In genomic region chr5:124299307-124299706, GRCm38 (mm10) we compare ENCODE assay signal across 7 mouse cellular contexts. TPM values are rescaled to one million over a fixed set of nuclear protein-coding genes. Genes with fewer than 3 reads are reported as not detected.
A peak's percentile ranks its signal among the peaks of the same experiment; 100 is the strongest.
DNase-seq lines count a peak whose midpoint lies in the region; ATAC-seq and TF ChIP-seq lines count a peak whose summit lies in the region.
"Not testable (repeated sequence)": the region's sequence is repeated elsewhere in the genome, so short reads cannot be mapped to it uniquely, and the experiment has no call there.

No protein-coding gene starts in this region.

- 60% methylated on average over 3 of the region's 4 CpGs for WGBS in kidney, postnatal 0 days
- 62% methylated on average over 4 of the region's 4 CpGs for WGBS in small intestine, adult 2 months

- not testable (repeated sequence) for H3K4me2 ChIP-seq in kidney, postnatal 0 days (ENCODE audit: low read length)

- peaks cover 23% of the 10 kb centered on the region for H3K36me3 ChIP-seq in kidney, postnatal 0 days (ENCODE audit: insufficient read depth, low read length)
- H3K36me3 ChIP-seq in small intestine, adult 2 months (ENCODE audit: control insufficient read depth, insufficient read depth, low read length), result peaks cover 10% of the 10 kb centered on the region

- H3K4me3 ChIP-seq in kidney, postnatal 0 days (replicated peaks; ENCODE audit: low read depth, low read length); small intestine, adult 2 months (ENCODE audit: low read depth, low read length): not testable (repeated sequence)

- not testable (repeated sequence) for H3K4me1 ChIP-seq in kidney, postnatal 0 days (replicated peaks; ENCODE audit: insufficient read depth, low read length); small intestine, adult 2 months (ENCODE audit: control insufficient read depth, insufficient read depth, insufficient read length, low read length)

- DNase-seq in ES-CJ7 (ENCODE audit: low read depth, low spot score), result peak; percentile 44
- peak; percentile 15 for DNase-seq in adrenal gland, postnatal 10 days
- peak; percentile 15 for DNase-seq in gastrocnemius, adult 18-20 months (ENCODE audit: low spot score)
- peak; percentile 48 for DNase-seq in kidney, postnatal 0 days (ENCODE audit: low spot score)
- peak; percentile 18 for DNase-seq in lung, postnatal 14 days

- H3K27me3 ChIP-seq in kidney, postnatal 0 days (ENCODE audit: insufficient read depth, low read length); small intestine, adult 2 months (ENCODE audit: control insufficient read depth, insufficient read depth, low read length): not testable (repeated sequence)

- H3K27ac ChIP-seq in kidney, postnatal 0 days; small intestine, adult 2 months (ENCODE audit: insufficient read depth, low read depth, low read length): not testable (repeated sequence)

- H3K9ac ChIP-seq in kidney, postnatal 0 days (ENCODE audit: low read depth, low read length), result not testable (repeated sequence)

- H3K9me3 ChIP-seq in kidney, postnatal 0 days (replicated peaks; ENCODE audit: low read length), result not testable (repeated sequence)

- TF ChIP-seq CTCF in kidney, postnatal 0 days (IDR thresholded peaks at IDR 0.05; ENCODE audit: low read depth), result peak; percentile 74
- TF ChIP-seq CTCF in small intestine, adult 2 months (IDR thresholded peaks at IDR 0.05; ENCODE audit: extremely low read depth, insufficient read length, insufficient replicate concordance, low read depth, low read length), result peak; percentile 56; the same call in 1 of the 2 replicates

- peak; percentile 56; the same call in 1 of the 2 replicates for ATAC-seq in common myeloid progenitor, adult 5-6 weeks (replicated peaks; ENCODE audit: low read depth, poor library complexity, severe bottlenecking)
- not testable (repeated sequence) for ATAC-seq in kidney, postnatal 0 days (replicated peaks; ENCODE audit: low FRiP score, low read depth)

- not testable (repeated sequence) for TF ChIP-seq POLR2A in small intestine, adult 2 months (IDR thresholded peaks at IDR 0.05; ENCODE audit: low read depth, low read length)

RNA-seq across cellular contexts. Expression of gene Mphosph9, which starts 28.5 kb away (rescaled TPM):
- 10 to 100 TPM in 1 of 2 experiments, 1 to 10 TPM in 1; 6.1 to 10.1 TPM for total RNA-seq in adrenal gland, postnatal 10 days (2021)
- total RNA-seq in common myeloid progenitor, adult 5-6 weeks (2017), result 40.4 and 41.3 TPM in 2 replicates
- total RNA-seq in gastrocnemius, adult 18-20 months (2021), result 1 to 10 TPM; 3.1 to 3.3 TPM
- polyA plus RNA-seq in kidney, postnatal 0 days (2015; fragmentation: Nextera tagmentation; extraction: Ambion mirVana), result 5.2 and 6.0 TPM in 2 replicates
- 0.76 and 1.4 TPM in 2 replicates for polyA plus RNA-seq in small intestine, adult 2 months (2012; rRNA removed)

RNA-seq across cellular contexts. Expression of gene 2810006K23Rik, which starts 28.6 kb away (rescaled TPM):
- total RNA-seq in adrenal gland, postnatal 10 days (2021), result 10 to 100 TPM; 11.9 to 15.0 TPM
- 22.9 and 25.5 TPM in 2 replicates for total RNA-seq in common myeloid progenitor, adult 5-6 weeks (2017)
- total RNA-seq in gastrocnemius, adult 18-20 months (2021), result 1 to 10 TPM; 7.3 to 7.7 TPM
- polyA plus RNA-seq in kidney, postnatal 0 days (2015; fragmentation: Nextera tagmentation; extraction: Ambion mirVana), result 12.0 and 13.9 TPM in 2 replicates
- 1.5 and 1.9 TPM in 2 replicates for polyA plus RNA-seq in small intestine, adult 2 months (2012; rRNA removed)

RNA-seq across cellular contexts. Expression of gene Pitpnm2, which starts 49.7 kb away (rescaled TPM):
- total RNA-seq in adrenal gland, postnatal 10 days (2021), result 10 to 100 TPM; 40.4 to 53.6 TPM
- 12.6 and 17.5 TPM in 2 replicates for total RNA-seq in common myeloid progenitor, adult 5-6 weeks (2017)
- total RNA-seq in gastrocnemius, adult 18-20 months (2021), result 10 to 100 TPM; 19.6 to 20.9 TPM
- 3.0 and 3.1 TPM in 2 replicates for polyA plus RNA-seq in kidney, postnatal 0 days (2015; fragmentation: Nextera tagmentation; extraction: Ambion mirVana)
- 19.5 and 19.6 TPM in 2 replicates for polyA plus RNA-seq in small intestine, adult 2 months (2012; rRNA removed)
